Mouse (Mus musculus) gastrocnemius, adult 2 months (tissue): ENCODE results near the gene Tmem74b. TPM values are rescaled to one million over a fixed set of nuclear protein-coding genes. Genes with fewer than 3 reads are reported as not detected.
A peak's percentile ranks its signal among the peaks of the same experiment; 100 is the strongest.

Experiments used
- DNase-seq: peaks from one replicate; pipeline ENCODE4 v3.0.0; 2022
- H3K27ac ChIP-seq: fragments of 200-600 bp; 2 replicates; pipeline ENCODE4 v1.8.1; 2022; ENCODE audit warnings: mild to moderate bottlenecking
- H3K4me3 ChIP-seq: fragments of 200-600 bp; 2 replicates; pipeline ENCODE4 v1.8.1; 2022; ENCODE audit warnings: mild to moderate bottlenecking, moderate library complexity
- CTCF ChIP-seq: fragments of 200-600 bp; IDR thresholded peaks from 2 replicates; pipeline ENCODE4 v1.8.1; 2022; ENCODE audit warnings: antibody characterized with exemption, mild to moderate bottlenecking, moderate library complexity
- intact Hi-C: fragments of 180-260 bp; cut with DNase I; formaldehyde crosslinking; loops from one replicate; pipeline ENCODE4 v1.15.1; 2025
- long read RNA-seq, 2 experiments: library from polyadenylated mRNA; stranded (forward); transcript quantifications; one replicate each; pipeline ENCODE4 v2.0.0; 2021
- total RNA-seq, 2 experiments: library from RNA; stranded (reverse); gene quantifications; 2 replicates each; pipeline ENCODE4 v1.2.3; 2021

Tmem74b gene
- total RNA-seq: 1 to 10 TPM in 1 of 2 experiments, under 1 TPM in 1; 0.51 to 1.9 TPM
- long read RNA-seq, experiment 1, partial matches to known transcripts: 0 of 1 reads
- long read RNA-seq, experiment 1, other reads (novel, unspliced or antisense): 0 of 1 reads
- long read RNA-seq, experiment 2, partial matches to known transcripts: 0 of 1 reads
- long read RNA-seq, experiment 2, other reads (novel, unspliced or antisense): 0 of 1 reads

- peak within 1 kb of the TSS; percentile 82 for H3K4me3 ChIP-seq
- intact Hi-C loops: no loop called here
- no peak for DNase-seq
- peak within 1 kb of the TSS; percentile 46; the same call in 1 of the 2 replicates for H3K27ac ChIP-seq
- TF ChIP-seq CTCF: no peak
Measured at GRCm38 (mm10) chr2:151701231-151702145, at the start of gene Tmem74b. Gene Tmem74b (plus strand): TSS chr2:151702008.

DNA sequence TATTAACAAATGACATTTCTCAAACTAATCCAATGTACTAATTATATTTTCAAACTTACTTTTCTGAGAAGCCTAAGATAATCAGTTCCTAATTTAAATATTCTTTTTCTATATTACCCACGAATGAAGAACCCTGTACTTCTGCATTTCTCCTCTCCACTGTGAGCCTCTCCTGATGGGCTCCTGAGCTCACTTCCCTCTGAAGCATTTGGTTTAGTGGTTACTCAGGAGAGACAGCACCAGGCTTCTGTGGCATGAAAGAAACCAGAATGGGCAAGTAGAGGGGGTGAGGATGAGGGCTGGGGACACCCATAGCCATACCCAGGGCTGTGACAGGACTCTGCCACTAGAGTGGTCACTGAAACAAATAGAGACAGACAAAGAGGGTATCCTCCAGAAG lies 49.8 kb upstream of the Tmem74b start:
- intact Hi-C loops: no loop called here
- DNase-seq: no peak
- Histone ChIP-seq H3K4me3 (no peak overlapping the region), H3K27ac (no peak overlapping the region)
- no peak for TF ChIP-seq CTCF

- no peak within 1 kb of the TSS for H3K4me3 ChIP-seq
- no peak for DNase-seq
- H3K27ac ChIP-seq: no peak within 1 kb of the TSS
- no peak for TF ChIP-seq CTCF
- intact Hi-C loops: no loop called here
Measured at GRCm38 (mm10) chr2:151668433-151668832, 33.4 kb upstream of the Tmem74b start, which contains the start of gene Rad21l. Gene Rad21l (minus strand): TSS chr2:151668533.

GRCm38 (mm10) chr2:151670026-151670967 lies 31.5 kb upstream of the Tmem74b start:
- no peak for TF ChIP-seq CTCF
- peak; percentile 14 for DNase-seq
- no peak overlapping the region for H3K4me3 ChIP-seq
- no peak overlapping the region for H3K27ac ChIP-seq
- intact Hi-C loops: no loop called here

GRCm38 (mm10) chr2:151670968-151671329 lies 30.9 kb upstream of the Tmem74b start:
- no peak for DNase-seq
- Histone ChIP-seq H3K4me3 (no peak overlapping the region), H3K27ac (no peak overlapping the region)
- TF ChIP-seq CTCF: no peak
- intact Hi-C loops: no loop called here

DNA sequence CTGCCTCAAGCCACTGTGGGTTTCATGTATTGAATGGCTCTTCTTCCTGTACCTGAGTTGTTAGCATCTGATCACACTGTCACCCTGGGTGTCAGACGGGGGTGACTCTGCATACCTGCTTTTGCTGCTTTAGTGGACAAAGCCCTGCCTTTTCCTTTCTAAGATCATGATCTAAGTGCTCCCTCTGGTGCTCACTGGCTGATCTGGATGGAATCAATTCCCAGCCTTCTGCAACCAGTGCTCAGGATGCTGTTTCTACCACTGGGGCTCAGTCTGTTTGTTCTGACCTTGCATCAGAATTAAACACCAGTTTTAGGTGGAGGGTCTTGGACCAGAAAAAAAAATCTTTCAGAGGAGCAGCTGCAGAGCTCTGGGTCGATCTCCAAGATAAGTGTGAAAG lies 25.6 kb upstream of the Tmem74b start:
- intact Hi-C loops: no loop called here
- no peak overlapping the region for H3K4me3 ChIP-seq
- no peak for DNase-seq
- peak; percentile 42; the same call in 1 of the 2 replicates for TF ChIP-seq CTCF
- no peak overlapping the region for H3K27ac ChIP-seq

- intact Hi-C loops: loop anchor here (5.0 kb wide), 1 partner anchor 190 kb away; the partner anchor contains the start of gene Nsfl1c
- peak; percentile 61 for TF ChIP-seq CTCF
- H3K27ac ChIP-seq: no peak overlapping the region
- no peak overlapping the region for H3K4me3 ChIP-seq
- no peak for DNase-seq
Measured at GRCm38 (mm10) chr2:151682357-151682756, 19.5 kb upstream of the Tmem74b start.

GRCm38 (mm10) chr2:151682976-151683375 lies 18.8 kb upstream of the Tmem74b start:
- intact Hi-C loops: loop anchor here (5.0 kb wide), 1 partner anchor 191 kb away; the partner anchor contains the start of gene Nsfl1c
- TF ChIP-seq CTCF: no peak
- no peak overlapping the region for H3K4me3 ChIP-seq
- DNase-seq: no peak
- no peak overlapping the region for H3K27ac ChIP-seq

DNA sequence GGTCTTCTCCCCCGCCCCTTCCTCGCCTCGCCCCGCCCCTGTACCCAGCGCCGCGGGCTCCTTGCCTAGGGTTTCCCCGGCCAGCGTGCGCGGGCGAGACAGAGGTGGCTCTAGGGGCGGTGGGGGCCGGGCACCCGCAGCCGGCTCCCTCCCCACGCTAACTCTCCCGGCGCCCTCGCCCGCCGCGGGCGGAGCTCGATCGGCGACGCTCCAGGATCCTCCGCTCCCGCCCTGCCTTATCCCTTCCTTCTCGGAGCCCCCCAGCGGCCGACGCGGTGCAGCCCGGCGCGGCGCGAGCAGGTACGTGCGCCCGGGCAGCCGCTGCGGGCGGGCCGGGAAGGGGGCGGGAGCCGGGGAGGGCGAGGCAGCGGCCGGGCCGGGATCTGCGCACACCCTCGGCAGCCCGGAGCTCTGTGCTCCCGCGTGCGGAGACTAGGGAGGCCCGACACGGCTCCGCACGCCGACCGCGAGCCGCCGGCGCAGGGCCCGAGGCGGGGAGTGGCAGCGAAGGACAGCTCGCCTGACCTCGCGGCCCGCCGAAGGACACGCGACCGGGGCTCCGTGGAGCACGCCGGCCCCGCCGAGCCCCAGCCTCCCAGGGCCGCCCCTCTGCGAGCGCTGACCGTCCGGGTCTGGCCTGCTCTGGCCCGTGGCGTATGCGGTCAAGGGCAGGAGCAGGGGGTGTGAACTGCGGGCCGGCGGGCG lies 490 bp downstream of the Tmem74b start:
- intact Hi-C loops: no loop called here
- H3K27ac ChIP-seq: peak overlapping the region; percentile 46; the same call in 1 of the 2 replicates
- TF ChIP-seq CTCF: peak; percentile 40
- H3K4me3 ChIP-seq: peak overlapping the region; percentile 82
- DNase-seq: peak; percentile 69

GRCm38 (mm10) chr2:151702851-151703190 lies 1.0 kb downstream of the Tmem74b start:
- Histone ChIP-seq H3K4me3 (peak overlapping the region; percentile 82), H3K27ac (peak overlapping the region; percentile 46; the same call in 1 of the 2 replicates)
- no peak for DNase-seq
- intact Hi-C loops: no loop called here
- no peak for TF ChIP-seq CTCF

GRCm38 (mm10) chr2:151712647-151713046 lies 10.8 kb downstream of the Tmem74b start:
- TF ChIP-seq CTCF: no peak
- intact Hi-C loops: no loop called here
- Histone ChIP-seq H3K27ac (no peak overlapping the region), H3K4me3 (no peak overlapping the region)
- no peak for DNase-seq

DNA sequence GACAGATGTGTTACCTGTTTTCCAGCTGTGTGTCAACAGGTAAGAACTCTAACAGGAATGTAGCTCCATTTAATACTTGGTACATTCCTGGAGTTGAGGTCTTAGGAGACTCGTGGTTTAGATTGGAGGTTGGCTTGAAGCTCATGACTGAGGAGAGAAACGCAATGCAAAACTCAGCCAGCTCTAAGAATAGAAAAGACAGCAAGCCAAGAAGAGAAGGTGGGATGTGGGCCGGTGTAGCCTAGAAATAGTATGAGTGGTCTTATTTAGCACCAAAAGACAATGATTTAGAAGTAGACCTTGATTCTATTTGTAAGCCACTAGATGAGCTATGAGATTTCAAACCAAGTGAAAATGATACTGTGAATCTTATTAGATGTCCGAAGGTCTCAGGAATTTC lies 13.7 kb downstream of the Tmem74b start:
- DNase-seq: no peak
- no peak for TF ChIP-seq CTCF
- Histone ChIP-seq H3K4me3 (no peak overlapping the region), H3K27ac (no peak overlapping the region)
- intact Hi-C loops: no loop called here
